Mouse (Mus musculus): ENCODE results near the gene Armc5. TPM values are rescaled to one million over a fixed set of nuclear protein-coding genes. Genes with fewer than 3 reads are reported as not detected.

Gene Armc5
- total and polyA plus RNA-seq, 3 experiments = 18.6 to 68.0 (median 20.1) TPM

- peak; percentile 58 for DNase-seq
Measured at GRCm38 (mm10) chr7:128246496-128247391, 9.6 kb downstream of the Armc5 start, which contains the start of gene Tgfb1i1. Gene Tgfb1i1, plus strand, starts transcription at chr7:128246812.

DNA sequence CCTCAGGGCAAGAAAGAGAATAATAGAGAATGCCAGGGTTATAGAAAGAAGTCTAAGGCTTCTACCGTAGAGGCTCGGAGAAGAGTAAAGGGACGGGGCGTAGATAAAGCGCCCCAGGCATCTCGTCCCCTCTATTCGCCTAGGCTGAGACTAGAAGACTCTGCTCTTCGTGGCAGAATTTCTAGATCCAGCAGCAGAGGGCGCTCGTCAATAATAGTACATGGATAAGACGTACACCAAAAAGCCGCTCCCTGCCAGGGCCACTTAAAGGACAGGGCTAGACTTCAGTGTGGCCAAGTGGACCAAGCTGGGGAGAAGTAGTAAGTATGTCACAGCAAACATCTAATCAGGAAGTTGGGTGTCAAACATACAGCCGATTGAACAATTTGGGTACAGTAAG is 10.3 kb downstream of the Armc5 start:
- DNase-seq = peak; percentile 85

DNA sequence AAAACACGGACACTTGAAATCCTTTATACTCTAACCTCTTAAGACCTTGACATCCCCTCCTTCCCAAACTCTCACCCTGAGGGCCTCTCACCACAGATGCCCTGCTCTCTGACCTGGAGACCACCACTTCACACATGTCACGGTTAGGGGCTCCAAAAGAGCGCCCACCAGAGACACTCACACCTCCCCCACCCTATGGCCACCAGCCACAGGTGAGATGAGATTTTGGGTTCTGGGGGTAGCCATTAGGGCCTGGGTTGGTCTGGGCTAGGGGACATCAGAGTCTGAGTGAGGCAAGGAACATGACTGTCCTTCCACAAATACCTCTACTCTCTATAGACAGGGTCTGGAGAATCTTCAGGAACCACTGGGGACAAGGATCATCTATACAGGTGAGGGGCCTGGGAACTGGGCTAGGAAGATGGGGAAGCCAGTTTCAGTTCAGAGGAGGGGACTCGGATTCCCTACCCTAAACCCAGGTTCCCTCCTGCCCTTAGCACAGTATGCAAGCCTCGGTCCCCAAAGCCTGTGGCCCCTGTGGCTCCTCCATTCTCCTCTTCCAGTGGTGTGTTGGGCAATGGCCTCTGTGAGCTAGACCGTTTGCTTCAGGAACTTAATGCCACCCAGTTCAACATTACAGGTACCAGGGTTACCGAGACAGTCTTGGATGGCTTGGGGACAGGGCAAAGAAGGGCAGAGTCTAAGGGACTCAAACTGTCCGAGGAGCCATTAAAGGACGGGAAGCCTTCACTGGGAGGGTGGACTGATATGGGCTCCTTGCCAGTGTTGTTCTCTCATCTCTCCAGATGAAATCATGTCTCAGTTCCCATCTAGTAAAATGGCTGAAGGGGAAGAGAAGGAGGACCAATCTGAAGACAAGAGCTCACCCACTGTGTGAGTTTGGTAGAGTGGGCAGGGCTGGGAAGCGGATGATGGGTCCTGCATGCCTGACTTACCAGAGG is 11.2 kb downstream of the Armc5 start:
- DNase-seq = no peak

- no peak for DNase-seq
Measured at GRCm38 (mm10) chr7:128249998-128250397, 12.9 kb downstream of the Armc5 start.

- DNase-seq = no peak
Measured at GRCm38 (mm10) chr7:128251946-128252345, 14.8 kb downstream of the Armc5 start.

GRCm38 (mm10) chr7:128252609-128253008 is 15.5 kb downstream of the Armc5 start:
- no peak for DNase-seq

- DNase-seq = no peak
Measured at GRCm38 (mm10) chr7:128254978-128255377, 17.8 kb downstream of the Armc5 start.

DNA sequence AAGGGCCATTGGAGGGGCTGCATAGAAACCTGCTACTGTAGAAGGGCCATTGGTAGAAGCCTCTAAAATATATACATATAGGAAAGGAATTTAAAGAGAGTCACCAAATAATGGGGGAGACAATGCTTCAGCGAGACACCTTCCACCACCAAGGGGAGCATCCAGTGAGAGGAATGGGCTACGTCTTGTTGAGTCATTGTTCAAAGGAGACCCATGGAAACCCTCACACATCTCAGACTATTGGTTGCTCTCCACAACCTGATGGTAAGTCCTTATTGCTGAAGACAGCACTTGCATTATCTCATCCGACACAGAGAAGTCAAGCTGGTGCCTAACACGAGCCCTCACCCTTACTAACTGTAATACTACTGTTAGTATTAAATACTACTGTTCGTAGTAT is 18.6 kb downstream of the Armc5 start:
- no peak for DNase-seq

DNA sequence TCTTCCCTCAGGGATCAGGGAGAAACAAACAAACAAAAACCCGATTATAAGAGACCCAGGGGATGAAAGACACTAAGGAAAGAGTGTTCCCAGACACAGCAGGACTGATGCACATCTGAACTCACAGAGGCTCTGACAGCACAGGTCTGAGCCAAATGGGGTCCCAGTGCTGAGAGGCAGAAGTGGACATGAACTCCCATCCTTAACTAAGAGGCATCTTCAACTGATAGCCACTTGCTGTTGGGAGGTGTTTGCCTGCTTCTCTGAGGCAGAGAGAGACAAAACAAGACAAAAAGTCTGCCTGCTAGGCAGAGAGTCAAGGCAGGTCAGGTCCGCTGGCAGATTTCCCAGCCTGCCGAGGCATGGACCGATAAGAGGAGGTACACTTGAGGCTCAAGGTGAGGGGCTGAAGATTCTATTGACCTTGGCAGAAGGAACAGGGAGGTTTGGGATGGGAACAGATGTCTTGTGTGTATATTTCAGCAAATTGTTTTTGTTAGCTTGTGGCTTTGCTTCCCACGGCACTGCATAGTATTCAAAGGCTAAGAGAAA is 19.7 kb downstream of the Armc5 start:
- peak; percentile 41 for DNase-seq

GRCm38 (mm10) chr7:128265411-128265810 is 28.3 kb downstream of the Armc5 start, which contains the start of gene Slc5a2:
Gene Slc5a2, plus strand, starts transcription at chr7:128265657.
- DNase-seq = no peak

GRCm38 (mm10) chr7:128266056-128266455 is 28.9 kb downstream of the Armc5 start:
- DNase-seq = no peak

DNA sequence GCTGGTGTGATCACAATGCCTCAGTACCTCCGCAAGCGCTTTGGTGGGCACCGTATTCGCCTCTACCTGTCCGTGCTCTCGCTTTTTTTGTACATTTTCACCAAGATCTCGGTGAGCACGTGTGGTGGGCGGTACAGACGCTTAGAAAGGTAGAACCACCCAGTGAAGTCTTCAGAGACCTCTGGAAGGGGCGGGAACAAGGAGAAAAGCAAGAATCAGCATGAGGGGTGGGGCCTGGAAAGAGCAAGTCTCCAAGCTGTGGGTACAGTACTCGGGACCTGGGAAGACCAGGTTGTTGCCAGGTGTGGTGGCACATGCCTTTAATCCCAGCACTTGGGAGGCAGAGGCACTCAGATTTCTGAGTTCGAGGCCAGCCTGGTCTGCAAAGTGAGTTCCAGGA is 30.2 kb downstream of the Armc5 start:
- no peak for DNase-seq

DNA sequence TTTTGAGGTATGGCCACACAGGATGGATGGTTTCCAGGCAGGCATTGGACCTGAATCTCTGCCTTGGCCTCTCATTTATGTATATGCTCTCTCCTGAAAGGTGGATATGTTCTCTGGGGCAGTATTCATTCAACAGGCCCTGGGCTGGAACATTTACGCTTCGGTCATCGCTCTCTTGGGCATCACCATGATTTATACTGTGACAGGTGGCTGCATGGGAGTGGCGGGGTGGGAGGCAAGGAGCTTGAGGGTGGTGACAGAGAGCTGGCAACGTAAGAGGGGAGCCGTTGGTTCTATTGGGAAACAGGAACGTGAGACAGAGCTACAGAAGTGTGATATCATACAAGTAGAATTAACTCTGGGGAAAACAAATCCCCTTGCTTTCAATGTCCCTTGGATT is 30.7 kb downstream of the Armc5 start:
- DNase-seq = no peak

DNA sequence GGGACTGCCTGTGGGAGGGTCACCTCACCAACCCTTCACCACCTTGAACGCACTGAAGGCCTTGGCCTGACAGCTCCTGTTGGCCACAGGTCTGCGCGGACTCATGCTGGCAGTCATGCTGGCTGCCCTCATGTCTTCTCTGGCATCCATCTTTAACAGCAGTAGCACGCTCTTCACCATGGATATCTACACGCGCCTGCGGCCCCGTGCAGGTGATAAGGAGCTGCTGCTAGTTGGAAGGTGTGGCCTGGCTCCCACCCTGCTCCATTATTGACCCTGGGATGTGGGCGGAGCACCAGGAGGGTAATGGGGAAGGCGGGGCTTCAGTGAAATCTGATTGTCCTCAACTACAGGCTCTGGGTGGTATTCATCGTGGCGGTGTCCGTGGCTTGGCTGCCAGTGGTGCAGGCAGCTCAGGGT is 33.3 kb downstream of the Armc5 start:
- no peak for DNase-seq

GRCm38 (mm10) chr7:128271496-128271895 is 34.4 kb downstream of the Armc5 start:
- DNase-seq = no peak

GRCm38 (mm10) chr7:128276051-128276450 is 38.9 kb downstream of the Armc5 start:
- peak; percentile 33 for DNase-seq

GRCm38 (mm10) chr7:128279750-128280149 is 42.6 kb downstream of the Armc5 start:
- no peak for DNase-seq

DNA sequence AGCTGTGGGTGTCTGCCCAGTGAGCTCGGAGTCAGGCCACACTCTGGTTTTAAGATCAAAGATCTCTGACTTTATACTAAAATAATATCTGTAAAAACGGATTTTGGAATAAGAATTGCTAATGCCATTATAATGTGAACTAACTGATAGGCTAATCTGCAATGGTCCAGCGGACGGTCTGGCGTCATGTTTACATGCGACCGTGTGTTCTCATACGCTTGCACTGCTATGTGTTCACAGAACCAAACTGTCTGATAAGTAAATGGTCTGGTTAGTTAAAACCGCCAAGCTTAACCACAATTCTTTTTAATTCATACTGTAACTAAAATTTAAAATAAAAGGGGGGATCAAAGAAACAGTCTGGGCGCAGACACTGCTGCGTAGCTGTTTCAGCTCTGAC is 44.6 kb downstream of the Armc5 start:
- DNase-seq = no peak

- DNase-seq = no peak
Measured at GRCm38 (mm10) chr7:128282532-128283244, 45.5 kb downstream of the Armc5 start.

GRCm38 (mm10) chr7:128284047-128284446 is 46.9 kb downstream of the Armc5 start:
- no peak for DNase-seq

GRCm38 (mm10) chr7:128285060-128285459 is 47.9 kb downstream of the Armc5 start:
- DNase-seq = no peak
